In the genomic region with DNA sequence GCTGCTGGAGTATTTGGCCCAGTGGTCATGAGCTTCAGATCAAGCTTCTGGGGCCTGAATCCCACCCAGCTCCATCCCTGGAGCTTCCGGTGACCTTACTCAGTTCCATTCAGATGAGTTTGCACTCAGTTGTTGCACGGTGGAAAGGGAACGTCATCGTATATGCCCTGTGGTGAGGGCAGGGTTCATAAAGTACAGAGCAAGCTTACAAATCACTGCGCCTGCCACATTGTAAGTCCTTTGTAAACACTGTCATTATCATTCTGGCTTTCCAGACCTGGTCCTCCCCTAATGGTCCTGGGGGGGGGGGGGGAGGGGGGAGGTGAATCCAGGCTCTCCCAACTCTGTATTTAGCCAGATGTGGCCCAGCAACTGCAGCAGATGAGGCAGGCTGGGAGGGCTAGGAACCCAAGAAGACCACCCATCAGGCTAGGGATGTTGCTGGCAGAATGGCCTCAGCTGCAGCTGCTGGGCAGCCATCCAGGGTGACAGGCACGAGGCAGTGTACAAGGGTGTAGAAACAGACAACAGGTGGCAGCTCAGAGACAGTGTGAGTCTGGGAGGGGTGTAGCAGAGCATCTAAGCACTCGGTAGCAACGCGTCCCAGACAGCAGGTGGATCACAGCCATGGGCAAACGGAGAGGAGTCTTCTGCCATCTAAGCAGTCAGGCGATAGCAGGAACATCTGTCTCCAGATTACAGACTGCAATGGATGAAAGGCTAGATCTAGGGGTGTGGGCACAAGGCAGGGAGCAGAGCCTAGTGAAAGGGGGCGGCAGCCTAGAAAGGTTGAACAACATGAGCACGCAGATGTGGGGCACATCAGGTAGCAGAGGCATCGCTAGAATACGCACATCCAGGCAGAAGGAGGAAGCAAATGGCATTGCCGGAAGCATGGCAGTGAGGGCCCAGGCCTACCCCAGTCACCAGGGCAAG, we compare ENCODE assay signal across 9 mouse cellular contexts. TPM values are rescaled to one million over a fixed set of nuclear protein-coding genes. Genes with fewer than 3 reads are reported as not detected.
DNase-seq lines count a peak whose midpoint lies in the region; ATAC-seq and TF ChIP-seq lines count a peak whose summit lies in the region.
"Had no signal": no experiment of that assay in that cellular context is flagged by ENCODE, and none has a peak within 500 bp of the region (broad histone marks: within the 10 kb centered on the region; RNA-seq: fewer than 3 reads in every experiment).

No protein-coding gene starts in this region.

- H3K4me2 ChIP-seq in forebrain, embryonic 11.5 days (ENCODE audit: low read depth, low read length, severe bottlenecking) = no peak overlapping the region
- no peak overlapping the region for H3K4me2 ChIP-seq in forebrain, embryonic 15.5 days (replicated peaks)
- no peak overlapping the region for H3K4me2 ChIP-seq in lung, embryonic 14.5 days
- no peak overlapping the region for H3K4me2 ChIP-seq in hindbrain, embryonic 14.5 days (replicated peaks)
- H3K4me2 ChIP-seq in midbrain, postnatal 0 days (ENCODE audit: low read depth, low read length, poor library complexity, severe bottlenecking) = no peak overlapping the region

- no peaks in the 10 kb centered on the region for H3K9me3 ChIP-seq in forebrain, embryonic 11.5 days (ENCODE audit: control insufficient read depth, low read length)
- no peaks in the 10 kb centered on the region for H3K9me3 ChIP-seq in forebrain, embryonic 15.5 days
- H3K9me3 ChIP-seq in lung, embryonic 14.5 days (ENCODE audit: low read depth, low read length) = no peaks in the 10 kb centered on the region
- H3K9me3 ChIP-seq in hindbrain, embryonic 14.5 days (ENCODE audit: control insufficient read depth, low read length) = no peaks in the 10 kb centered on the region
- no peaks in the 10 kb centered on the region for H3K9me3 ChIP-seq in midbrain, postnatal 0 days (ENCODE audit: low read length)

- DNase-seq in forebrain, embryonic 11.5 days (ENCODE audit: low spot score) = no peak
- peak; percentile 88 for DNase-seq in lung, embryonic 14.5 days
- DNase-seq in lung, postnatal 36 days = no peak
- no peak for DNase-seq in hindbrain, embryonic 14.5 days (ENCODE audit: low spot score)
- DNase-seq in midbrain, postnatal 0 days (ENCODE audit: low spot score) = peak; percentile 71
- no peak for DNase-seq in left cerebral cortex, adult 2 months (ENCODE audit: extremely low spot score in 1 of 2, low spot score in 2 of 2)
- DNase-seq: thymus, adult 2 months had no signal

- H3K9ac ChIP-seq in forebrain, embryonic 11.5 days (ENCODE audit: low read length) = no peak overlapping the region
- H3K9ac ChIP-seq in forebrain, embryonic 15.5 days (replicated peaks) = no peak overlapping the region
- H3K9ac ChIP-seq in lung, embryonic 14.5 days = no peak overlapping the region
- H3K9ac ChIP-seq in hindbrain, embryonic 14.5 days = no peak overlapping the region
- no peak overlapping the region for H3K9ac ChIP-seq in midbrain, postnatal 0 days (replicated peaks; ENCODE audit: low read length, poor library complexity, severe bottlenecking)

- WGBS in forebrain, embryonic 11.5 days = 86% methylated on average over 16 of the region's 16 CpGs
- 70% methylated on average over 16 of the region's 16 CpGs for WGBS in forebrain, embryonic 15.5 days
- WGBS in lung, embryonic 14.5 days = 43% methylated on average over 16 of the region's 16 CpGs
- WGBS in hindbrain, embryonic 14.5 days = 66% methylated on average over 16 of the region's 16 CpGs
- WGBS in midbrain, postnatal 0 days = 75% methylated on average over 16 of the region's 16 CpGs

- H3K36me3 ChIP-seq in forebrain, embryonic 11.5 days (ENCODE audit: control insufficient read depth, insufficient read depth, low read length) = no peaks in the 10 kb centered on the region
- H3K36me3 ChIP-seq in forebrain, embryonic 15.5 days = no peaks in the 10 kb centered on the region
- no peaks in the 10 kb centered on the region for H3K36me3 ChIP-seq in lung, embryonic 14.5 days (ENCODE audit: insufficient read depth)
- H3K36me3 ChIP-seq in hindbrain, embryonic 14.5 days (replicated peaks; ENCODE audit: control insufficient read depth, insufficient read depth) = no peaks in the 10 kb centered on the region
- no peaks in the 10 kb centered on the region for H3K36me3 ChIP-seq in midbrain, postnatal 0 days (ENCODE audit: insufficient read depth, low read length)

- H3K27me3 ChIP-seq in forebrain, embryonic 11.5 days (ENCODE audit: control insufficient read depth, insufficient read depth, low read length) = no peaks in the 10 kb centered on the region
- no peaks in the 10 kb centered on the region for H3K27me3 ChIP-seq in forebrain, embryonic 15.5 days
- H3K27me3 ChIP-seq in lung, embryonic 14.5 days (ENCODE audit: insufficient read depth, low read length) = no peaks in the 10 kb centered on the region
- no peaks in the 10 kb centered on the region for H3K27me3 ChIP-seq in hindbrain, embryonic 14.5 days (ENCODE audit: control insufficient read depth, insufficient read depth, low read length)
- peaks cover 8% of the 10 kb centered on the region; the same call in 1 of the 2 replicates for H3K27me3 ChIP-seq in midbrain, postnatal 0 days (ENCODE audit: insufficient read depth, low read length)

- 0 out of 2 replicates have a peak, but pooled peaks have one; percentile 42 for ATAC-seq in forebrain, embryonic 11.5 days (replicated peaks; ENCODE audit: low FRiP score)
- no peak for ATAC-seq in forebrain, embryonic 15.5 days (replicated peaks)
- peak; percentile 94 for ATAC-seq in lung, embryonic 14.5 days (ENCODE audit: insufficient read depth)
- peak; percentile 49; the same call in 1 of the 2 replicates for ATAC-seq in hindbrain, embryonic 14.5 days (ENCODE audit: low FRiP score)
- ATAC-seq in midbrain, postnatal 0 days (ENCODE audit: low FRiP score) = no peak; the same call in 1 of the 2 replicates
- no peak for ATAC-seq in frontal cortex, adult (ENCODE audit: low TSS enrichment)

- intact Hi-C loops in left cerebral cortex, adult 2 months (cut with DNase I) = no loop called here

- 0 out of 2 replicates have a peak, but pooled peaks have one; percentile 1 for TF ChIP-seq CTCF in lung, embryonic 14.5 days (IDR thresholded peaks at IDR 0.05; ENCODE audit: low read depth)
- TF ChIP-seq CTCF in midbrain, postnatal 0 days (IDR thresholded peaks at IDR 0.05) = no peak
- no peak for TF ChIP-seq CTCF in left cerebral cortex, adult 2 months (IDR thresholded peaks at IDR 0.05)

- no peak overlapping the region for H3K4me3 ChIP-seq in forebrain, embryonic 11.5 days (ENCODE audit: low read depth, low read length)
- no peak overlapping the region for H3K4me3 ChIP-seq in forebrain, embryonic 15.5 days
- H3K4me3 ChIP-seq in lung, embryonic 14.5 days (ENCODE audit: low read depth, low read length) = no peak overlapping the region
- H3K4me3 ChIP-seq in hindbrain, embryonic 14.5 days (replicated peaks; ENCODE audit: low read length) = no peak overlapping the region
- H3K4me3 ChIP-seq in midbrain, postnatal 0 days (ENCODE audit: low read depth, low read length) = no peak overlapping the region
- no peak overlapping the region for H3K4me3 ChIP-seq in left cerebral cortex, adult 2 months

- no peaks in the 10 kb centered on the region for H3K4me1 ChIP-seq in forebrain, embryonic 11.5 days (replicated peaks; ENCODE audit: control insufficient read depth, insufficient read depth, low read length)
- peaks cover 16% of the 10 kb centered on the region for H3K4me1 ChIP-seq in forebrain, embryonic 15.5 days
- peaks cover 10% of the 10 kb centered on the region; the same call in 1 of the 2 replicates for H3K4me1 ChIP-seq in lung, embryonic 14.5 days (ENCODE audit: insufficient read depth)
- no peaks in the 10 kb centered on the region for H3K4me1 ChIP-seq in hindbrain, embryonic 14.5 days (replicated peaks; ENCODE audit: control insufficient read depth, insufficient read depth, low read length)
- no peaks in the 10 kb centered on the region for H3K4me1 ChIP-seq in midbrain, postnatal 0 days (ENCODE audit: insufficient read depth, low read length)

- no peak overlapping the region for H3K27ac ChIP-seq in forebrain, embryonic 11.5 days (ENCODE audit: low read depth, low read length)
- no peak overlapping the region for H3K27ac ChIP-seq in forebrain, embryonic 15.5 days (replicated peaks)
- H3K27ac ChIP-seq in lung, embryonic 14.5 days (ENCODE audit: low read depth) = no peak overlapping the region
- no peak overlapping the region for H3K27ac ChIP-seq in hindbrain, embryonic 14.5 days
- H3K27ac ChIP-seq in midbrain, postnatal 0 days (ENCODE audit: low read depth, low read length) = no peak overlapping the region
- H3K27ac ChIP-seq in left cerebral cortex, adult 2 months = no peak overlapping the region

RNA-seq across cellular contexts. Expression of gene Pkdcc, which starts 23.3 kb away (rescaled TPM):
- polyA plus RNA-seq in forebrain, embryonic 11.5 days (2014; fragmentation: Nextera tagmentation; extraction: Ambion mirVana) = 9.4 and 10.0 TPM in 2 replicates
- 6.5 and 7.4 TPM in 2 replicates for polyA plus RNA-seq in forebrain, embryonic 15.5 days (2015; fragmentation: Nextera tagmentation; extraction: Ambion mirVana)
- polyA plus RNA-seq in lung, embryonic 14.5 days (2014; fragmentation: Nextera tagmentation; extraction: Ambion mirVana) = 21.1 and 25.3 TPM in 2 replicates
- 5.5 and 7.5 TPM in 2 replicates for polyA plus RNA-seq in hindbrain, embryonic 14.5 days (2014; fragmentation: Nextera tagmentation; extraction: Ambion mirVana)
- total RNA-seq in midbrain, postnatal 0 days (2014; rRNA removed) = 27.8 and 33.7 TPM in 2 replicates
- 2.1 and 2.2 TPM in 2 replicates for polyA plus RNA-seq in midbrain, postnatal 0 days (2015; fragmentation: Nextera tagmentation; extraction: Ambion mirVana)
- total RNA-seq in left cerebral cortex, adult 2 months (2021) = 10 to 100 TPM; 13.6 to 15.1 TPM

Comparison
In these comparisons a context has a peak if more than half of its experiments do, and no peak if none do; other contexts are left out.
1. ATAC-seq: peak in forebrain, embryonic 11.5 days (single experiment), lung, embryonic 14.5 days (single experiment) and hindbrain, embryonic 14.5 days (single experiment); none in forebrain, embryonic 15.5 days (single experiment), midbrain, postnatal 0 days (single experiment) and frontal cortex, adult (single experiment).
2. DNase-seq: peak in lung, embryonic 14.5 days (single experiment) and midbrain, postnatal 0 days (single experiment); none in forebrain, embryonic 11.5 days (single experiment), lung, postnatal 36 days (single experiment), hindbrain, embryonic 14.5 days (single experiment) and left cerebral cortex, adult 2 months (0 of 2).